Mouse (Mus musculus): ENCODE results near the gene Igfbp4. TPM values are rescaled to one million over a fixed set of nuclear protein-coding genes. Genes with fewer than 3 reads are reported as not detected.

The Igfbp4 gene
- total and polyA plus RNA-seq, 3 experiments = 0.16 to 0.21 TPM; not detected in 1

GRCm38 (mm10) chr11:99042834-99043431 lies 1.9 kb downstream of the Igfbp4 start:
- in situ Hi-C loops (cut with MboI; ENCODE audit: low pct_ligation_motif_present, low pct_unique_long_range_greater_than_20kb, low sequenced_read_pairs) = loop anchor here (5.0 kb wide), 1 partner anchor 89 kb away; no protein-coding TSS in a partner anchor
- H3K36me3 ChIP-seq (replicated peaks in 1 of 2; ENCODE audit: control insufficient read depth in 1 of 2, insufficient read depth in 1 of 2, low read length in 1 of 2) = no peaks in the 10 kb centered on the region
- peaks cover 47% of the 10 kb centered on the region for H3K27me3 ChIP-seq (replicated peaks)
- no peak overlapping the region for H3K27ac ChIP-seq (ENCODE audit: insufficient read depth, low read depth)
- TF ChIP-seq ELF1 (IDR thresholded peaks at IDR 0.05; ENCODE audit: low read depth, low read length) (peak; percentile 45), BHLHE40 (IDR thresholded peaks at IDR 0.05; ENCODE audit: low read depth, low read length) (no peak), HCFC1 (IDR thresholded peaks at IDR 0.05; ENCODE audit: low read depth, low read length) (peak; percentile 31; the same call in 1 of the 2 replicates)
- dilution Hi-C loops (cut with MboI; ENCODE audit: extremely low pct_ligation_motif_present, extremely low pct_unique_long_range_greater_than_20kb, low sequenced_read_pairs) = no loop called here
- H3K4me3 ChIP-seq (replicated peaks in 1 of 3; ENCODE audit: low read depth in 2 of 3, low read length in 2 of 3, poor library complexity in 1 of 3) = peak overlapping the region in 1 of 3 experiments; percentile 18
- H3K9ac ChIP-seq (ENCODE audit: insufficient read depth, low read depth) = 0 out of 2 replicates have a peak overlapping the region, but pooled peaks have one; percentile 1
- H3K4me2 ChIP-seq (ENCODE audit: insufficient read depth, low read depth, poor library complexity, severe bottlenecking) = peak overlapping the region; percentile 42
- no peaks in the 10 kb centered on the region for H3K79me2 ChIP-seq (replicated peaks; ENCODE audit: control insufficient read depth, extremely low read depth, insufficient read depth, poor library complexity, severe bottlenecking)
- DNase-seq (ENCODE audit: extremely low read depth) = no peak
- H3K4me1 ChIP-seq (ENCODE audit: control insufficient read depth in 1 of 2, insufficient read depth in 2 of 2) = peaks cover 4 to 21% of the 10 kb centered on the region in 2 experiments; a peak in 3 of 4 replicates
- no peaks in the 10 kb centered on the region for H3K9me3 ChIP-seq (replicated peaks; ENCODE audit: low read length)

GRCm38 (mm10) chr11:99043632-99044031 lies 2.6 kb downstream of the Igfbp4 start:
- H3K27ac ChIP-seq (ENCODE audit: insufficient read depth, low read depth) = no peak overlapping the region
- in situ Hi-C loops (cut with MboI; ENCODE audit: low pct_ligation_motif_present, low pct_unique_long_range_greater_than_20kb, low sequenced_read_pairs) (loop anchor here (5.0 kb wide), 1 partner anchor 89 kb away; no protein-coding TSS in a partner anchor), dilution Hi-C loops (cut with MboI; ENCODE audit: extremely low pct_ligation_motif_present, extremely low pct_unique_long_range_greater_than_20kb, low sequenced_read_pairs) (no loop called here)
- H3K79me2 ChIP-seq (replicated peaks; ENCODE audit: control insufficient read depth, extremely low read depth, insufficient read depth, poor library complexity, severe bottlenecking) = no peaks in the 10 kb centered on the region
- H3K27me3 ChIP-seq (replicated peaks) = peaks cover 52% of the 10 kb centered on the region
- no peak for DNase-seq (ENCODE audit: extremely low read depth)
- no peak overlapping the region for H3K4me2 ChIP-seq (ENCODE audit: insufficient read depth, low read depth, poor library complexity, severe bottlenecking)
- H3K4me1 ChIP-seq (ENCODE audit: control insufficient read depth in 1 of 2, insufficient read depth in 2 of 2) = peaks cover 4 to 21% of the 10 kb centered on the region in 2 experiments; a peak in 3 of 4 replicates
- no peak overlapping the region for H3K9ac ChIP-seq (ENCODE audit: insufficient read depth, low read depth)
- no peak overlapping the region for H3K4me3 ChIP-seq (replicated peaks in 1 of 3; ENCODE audit: low read depth in 2 of 3, low read length in 2 of 3, poor library complexity in 1 of 3)
- TF ChIP-seq ZMIZ1 (IDR thresholded peaks at IDR 0.05; ENCODE audit: low read depth, low read length) (no peak), SMC3 (IDR thresholded peaks at IDR 0.05; ENCODE audit: low read depth, low read length) (peak; percentile 77), RAD21 (IDR thresholded peaks at IDR 0.05; ENCODE audit: low read depth, low read length) (peak; percentile 60), ZC3H11A (IDR thresholded peaks at IDR 0.05; ENCODE audit: low read depth, low read length) (peak; percentile 20; the same call in 1 of the 2 replicates), MAZ (IDR thresholded peaks at IDR 0.05; ENCODE audit: low read depth, low read length) (0 out of 2 replicates have a peak, but pooled peaks have one; percentile 24), CTCF (conservative IDR thresholded peaks at IDR 0.05 in 1 of 2, IDR thresholded peaks at IDR 0.05 in 1 of 2; ENCODE audit: low read depth in 2 of 2, low read length in 2 of 2) (peak in 1 of 2 experiments; percentile 72; a peak in 2 of 4 replicates)
- no peaks in the 10 kb centered on the region for H3K9me3 ChIP-seq (replicated peaks; ENCODE audit: low read length)
- no peaks in the 10 kb centered on the region for H3K36me3 ChIP-seq (replicated peaks in 1 of 2; ENCODE audit: control insufficient read depth in 1 of 2, insufficient read depth in 1 of 2, low read length in 1 of 2)

- Histone ChIP-seq H3K4me1 (ENCODE audit: control insufficient read depth in 1 of 2, insufficient read depth in 2 of 2) (peaks cover 4 to 21% of the 10 kb centered on the region in 2 experiments; a peak in 3 of 4 replicates), H3K27me3 (replicated peaks) (peaks cover 56% of the 10 kb centered on the region), H3K4me2 (ENCODE audit: insufficient read depth, low read depth, poor library complexity, severe bottlenecking) (no peak overlapping the region), H3K36me3 (replicated peaks in 1 of 2; ENCODE audit: control insufficient read depth in 1 of 2, insufficient read depth in 1 of 2, low read length in 1 of 2) (no peaks in the 10 kb centered on the region), H3K79me2 (replicated peaks; ENCODE audit: control insufficient read depth, extremely low read depth, insufficient read depth, poor library complexity, severe bottlenecking) (no peaks in the 10 kb centered on the region), H3K4me3 (replicated peaks in 1 of 3; ENCODE audit: low read depth in 2 of 3, low read length in 2 of 3, poor library complexity in 1 of 3) (no peak overlapping the region), H3K9me3 (replicated peaks; ENCODE audit: low read length) (no peaks in the 10 kb centered on the region), H3K9ac (ENCODE audit: insufficient read depth, low read depth) (no peak overlapping the region), H3K27ac (ENCODE audit: insufficient read depth, low read depth) (no peak overlapping the region)
- DNase-seq (ENCODE audit: extremely low read depth) = no peak
- in situ Hi-C loops (cut with MboI; ENCODE audit: low pct_ligation_motif_present, low pct_unique_long_range_greater_than_20kb, low sequenced_read_pairs) = loop anchor here (5.0 kb wide), 1 partner anchor 88 kb away; no protein-coding TSS in a partner anchor
- dilution Hi-C loops (cut with MboI; ENCODE audit: extremely low pct_ligation_motif_present, extremely low pct_unique_long_range_greater_than_20kb, low sequenced_read_pairs) = no loop called here
- no peak for TF ChIP-seq MAFK (IDR thresholded peaks at IDR 0.05; ENCODE audit: insufficient replicate concordance, low read length)
- no peak for TF ChIP-seq JUN (IDR thresholded peaks at IDR 0.05; ENCODE audit: insufficient read depth, low read depth, low read length)
- TF ChIP-seq IRF4 (IDR thresholded peaks at IDR 0.05; ENCODE audit: low read depth, low read length) = no peak
- no peak for TF ChIP-seq POLR2A (IDR thresholded peaks at IDR 0.05; ENCODE audit: low read depth, low read length)
- no peak for TF ChIP-seq MEF2A (IDR thresholded peaks at IDR 0.05; ENCODE audit: borderline replicate concordance, low read depth, low read length)
- no peak for TF ChIP-seq POLR2AphosphoS2 (IDR thresholded peaks at IDR 0.05; ENCODE audit: low read depth, low read length)
- no peak for TF ChIP-seq KAT2A (IDR thresholded peaks at IDR 0.05; ENCODE audit: insufficient replicate concordance, low read length)
Observed at GRCm38 (mm10) chr11:99044306-99044705, 3.3 kb downstream of the Igfbp4 start.

All from CH12.LX (cell line).